Mouse (Mus musculus): Measurements from ENCODE around the gene Rpl27a.

DNA sequence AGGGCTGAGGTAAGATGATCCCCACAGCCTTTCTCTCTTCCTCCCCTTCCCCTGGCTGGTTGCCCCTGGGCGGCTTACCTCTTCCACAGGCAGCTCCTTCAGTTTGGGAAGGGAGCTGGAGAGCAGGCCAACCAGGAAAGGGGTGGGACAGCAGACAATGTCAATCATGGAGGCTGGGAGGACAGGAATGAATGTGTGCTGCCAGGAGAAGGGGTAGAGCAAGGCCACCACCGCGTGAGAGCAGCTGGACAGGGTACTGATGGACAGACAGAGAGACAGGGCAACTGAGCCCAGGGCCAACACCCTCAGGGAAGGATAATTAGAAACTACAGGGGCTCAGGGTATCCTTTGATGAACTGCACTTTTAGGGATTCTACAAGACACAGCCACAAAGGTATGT lies 8.6 kb downstream of the Rpl27a start:
- TF ChIP-seq CTCF (IDR thresholded peaks at IDR 0.05; ENCODE audit: control insufficient read depth, insufficient read depth, low read length) (no peak), POLR2A (IDR thresholded peaks at IDR 0.05; ENCODE audit: borderline replicate concordance, control insufficient read depth, low read depth, low read length) (no peak)

Measured in bone marrow, adult 2 months (tissue).